15 mouse cellular contexts compared by ENCODE assay signal in genomic region chr12:97137924-97138323, GRCm38 (mm10).
"Had no signal": no experiment of that assay in that cellular context is flagged by ENCODE, and none has a peak within 500 bp of the region (broad histone marks: within the 10 kb centered on the region; RNA-seq: fewer than 3 reads in every experiment).

No protein-coding gene starts in this region.

- H3K27ac ChIP-seq: neural tube, embryonic 15.5 days; stomach, embryonic 15.5 days; stomach, postnatal 0 days had no signal

- H3K4me2 ChIP-seq: neural tube, embryonic 15.5 days; stomach, embryonic 15.5 days had no signal

- H3K27me3 ChIP-seq: neural tube, embryonic 15.5 days; stomach, embryonic 15.5 days had no signal

- DNase-seq: retina, postnatal 1 day; right cerebral cortex, adult 18-20 months; right cerebral cortex, postnatal 14 days; right cerebral cortex, postnatal 25 days; right cerebral cortex, postnatal 4 days; spleen, adult 18-20 months; thymus, adult 18-20 months; thymus, adult 2 months; thymus, postnatal 14 days; thymus, postnatal 25 days; thymus, postnatal 36 days; thymus, postnatal 4 days had no signal

- H3K9me3 ChIP-seq: neural tube, embryonic 15.5 days; stomach, embryonic 15.5 days had no signal

- H3K9ac ChIP-seq: neural tube, embryonic 15.5 days; stomach, embryonic 15.5 days had no signal

- H3K4me1 ChIP-seq: neural tube, embryonic 15.5 days; stomach, embryonic 15.5 days had no signal

- H3K4me3 ChIP-seq: neural tube, embryonic 15.5 days; stomach, embryonic 15.5 days had no signal

- H3K36me3 ChIP-seq: neural tube, embryonic 15.5 days; stomach, embryonic 15.5 days had no signal
